Mouse (Mus musculus) myocyte (in vitro differentiated cells): Measurements from ENCODE around the gene Olfr406. TPM values are rescaled to one million over a fixed set of nuclear protein-coding genes. Genes with fewer than 3 reads are reported as not detected.

Experiments
- H3K27me3 ChIP-seq: one replicate; pipeline ENCODE4 v1.6.1; 2011; ENCODE audit not compliant: control insufficient read depth, insufficient read depth, insufficient read length
- H3K36me3 ChIP-seq: one replicate; pipeline ENCODE4 v1.6.1; 2011; ENCODE audit not compliant: control insufficient read depth, insufficient read depth
- H3K4me2 ChIP-seq: one replicate; pipeline ENCODE4 v1.6.1; 2011; ENCODE audit warnings: low read depth, control low read depth
- H3K4me3 ChIP-seq: one replicate; pipeline ENCODE4 v1.5.1; 2011; ENCODE audit warnings: mild to moderate bottlenecking, control low read depth, moderate library complexity
- H3K79me2 ChIP-seq: one replicate; pipeline ENCODE4 v1.6.1; 2011; ENCODE audit not compliant: control insufficient read depth, insufficient read depth
- H3ac ChIP-seq: one replicate; pipeline ENCODE4 v1.6.1; 2011; ENCODE audit not compliant: control insufficient read depth, insufficient read length
- CEBPB ChIP-seq: IDR thresholded peaks from 2 replicates; pipeline ENCODE4 v1.6.1; 2011; ENCODE audit warnings: mild to moderate bottlenecking, moderate library complexity; ENCODE audit not compliant: poor library complexity, insufficient read depth, severe bottlenecking
- E2F4 ChIP-seq: IDR thresholded peaks from one replicate; pipeline ENCODE4 v1.6.1; 2011; ENCODE audit warnings: mild to moderate bottlenecking, control low read depth, moderate library complexity; ENCODE audit not compliant: insufficient read depth
- MAX ChIP-seq: IDR thresholded peaks from one replicate; pipeline ENCODE4 v1.6.1; 2011; ENCODE audit warnings: low read depth, mild to moderate bottlenecking, control low read depth
- MYOD1 ChIP-seq, 3 experiments: IDR thresholded peaks; one replicate each; pipeline ENCODE4 v1.6.1; 2011; ENCODE audit warnings: control low read depth in 2 of 3, low read depth in 2 of 3, mild to moderate bottlenecking in 2 of 3, moderate library complexity in 1 of 3; ENCODE audit not compliant: insufficient read length in 2 of 3, control insufficient read depth in 1 of 3
- MYOG ChIP-seq, 3 experiments: IDR thresholded peaks; one replicate each; pipeline ENCODE4 v1.6.1; 2011; ENCODE audit warnings: control low read depth in 2 of 3, low read depth in 2 of 3, mild to moderate bottlenecking in 2 of 3; ENCODE audit not compliant: insufficient read length in 2 of 3, control insufficient read depth in 1 of 3, insufficient read depth in 1 of 3
- POLR2A ChIP-seq: IDR thresholded peaks from one replicate; pipeline ENCODE4 v1.6.1; 2011; ENCODE audit warnings: low read depth, mild to moderate bottlenecking, control low read depth, moderate library complexity; ENCODE audit not compliant: insufficient read length
- POLR2AphosphoS2 ChIP-seq: IDR thresholded peaks from one replicate; pipeline ENCODE4 v1.6.1; 2011; ENCODE audit warnings: low read depth, control low read depth; ENCODE audit not compliant: insufficient read length
- REST ChIP-seq: IDR thresholded peaks from one replicate; pipeline ENCODE4 v1.6.1; 2011; ENCODE audit warnings: mild to moderate bottlenecking, control low read depth, moderate library complexity; ENCODE audit not compliant: insufficient read depth, insufficient read length
- SRF ChIP-seq: IDR thresholded peaks from one replicate; pipeline ENCODE4 v1.6.1; 2011; ENCODE audit warnings: low read depth; ENCODE audit not compliant: control insufficient read depth, insufficient read length
- TCF12 ChIP-seq: IDR thresholded peaks from one replicate; pipeline ENCODE4 v1.6.1; 2011; ENCODE audit warnings: mild to moderate bottlenecking, control low read depth; ENCODE audit not compliant: poor library complexity, insufficient read depth, severe bottlenecking
- TCF3 ChIP-seq: IDR thresholded peaks from one replicate; pipeline ENCODE4 v1.6.1; 2011; ENCODE audit warnings: low read depth, control low read depth; ENCODE audit not compliant: insufficient read length
- USF1 ChIP-seq: IDR thresholded peaks from one replicate; pipeline ENCODE4 v1.6.1; 2011; ENCODE audit warnings: low read depth, mild to moderate bottlenecking, control low read depth, moderate library complexity
- polyA plus RNA-seq: library from polyadenylated mRNA; unstranded; fragments of >200 nt; fragmentation: generic; extraction: Trizol; gene quantifications from one replicate; pipeline ENCODE4 v1.2.1, GENCODE M21; 2012; ENCODE audit warnings: missing spikeins

Gene Olfr406
- not detected for polyA plus RNA-seq

DNA sequence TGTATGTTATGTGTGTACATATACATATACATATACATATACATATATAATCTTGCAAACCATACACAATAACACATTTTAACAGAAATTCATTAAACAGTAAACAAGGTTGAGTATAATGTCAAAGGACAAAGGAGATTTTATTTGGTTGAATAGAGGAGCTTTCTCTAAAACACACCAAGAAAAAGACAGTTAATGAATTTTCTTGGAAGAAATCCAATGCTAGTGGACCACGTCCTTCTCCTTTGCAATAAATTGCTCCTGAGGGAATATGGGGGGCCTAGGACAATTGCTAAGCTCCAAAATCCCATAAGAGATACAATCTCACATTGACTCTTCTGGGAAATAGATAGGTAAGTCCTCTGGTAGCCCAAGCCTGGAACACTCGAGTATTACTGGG, at the start of gene Olfr406:
Olfr406 (plus strand) TSS at position 301 of the 400 bp plus-strand sequence.
- Histone ChIP-seq H3K4me3 (no peak within 1 kb of the TSS), H3K27me3 (no peaks in the 10 kb centered on the region), H3ac (no peak within 1 kb of the TSS), H3K36me3 (no peaks in the 10 kb centered on the region), H3K79me2 (no peaks in the 10 kb centered on the region), H3K4me2 (no peak within 1 kb of the TSS)
- TF ChIP-seq USF1 (no peak), CEBPB (no peak), MYOD1 (IDR thresholded peaks at IDR 0.05; ENCODE audit: control insufficient read depth in 1 of 3, insufficient read length in 2 of 3, low read depth in 2 of 3) (no peak), POLR2A (no peak), E2F4 (no peak), REST (no peak), POLR2AphosphoS2 (no peak), TCF3 (no peak), MYOG (IDR thresholded peaks at IDR 0.05; ENCODE audit: control insufficient read depth in 1 of 3, insufficient read depth in 1 of 3, insufficient read length in 2 of 3, low read depth in 2 of 3) (no peak), MAX (no peak), TCF12 (no peak), SRF (no peak)

DNA sequence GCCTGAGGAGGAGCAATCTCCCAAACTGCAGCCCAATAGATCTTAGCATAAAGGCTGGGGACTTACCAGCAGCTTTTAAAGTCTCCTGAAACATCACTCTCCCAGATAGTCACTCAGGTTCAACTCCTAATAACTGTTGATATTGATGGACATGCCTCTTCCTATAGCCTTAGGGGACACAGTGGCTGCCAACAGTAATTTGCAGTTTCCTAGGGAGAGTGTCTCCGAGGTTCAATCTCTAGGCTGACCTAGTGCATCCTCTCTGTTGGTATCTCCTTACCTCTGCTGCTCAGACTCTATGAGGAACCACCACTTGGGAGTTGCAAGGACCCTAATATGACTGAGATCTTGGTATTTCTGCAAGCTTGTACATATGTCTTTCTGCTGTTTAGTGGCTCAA, 48.3 kb upstream of the Olfr406 start, which contains the start of gene Olfr43:
Olfr43 (minus strand) TSS at position 101 of the 400 bp plus-strand sequence.
- no peaks in the 10 kb centered on the region for H3K36me3 ChIP-seq
- no peaks in the 10 kb centered on the region for H3K79me2 ChIP-seq
- H3K4me3 ChIP-seq: no peak within 1 kb of the TSS
- H3K27me3 ChIP-seq: no peaks in the 10 kb centered on the region
- H3K4me2 ChIP-seq: no peak within 1 kb of the TSS
- H3ac ChIP-seq: no peak within 1 kb of the TSS
- TF ChIP-seq MYOD1 (IDR thresholded peaks at IDR 0.05; ENCODE audit: control insufficient read depth in 1 of 3, insufficient read length in 2 of 3, low read depth in 2 of 3): no peak
- TF ChIP-seq USF1: no peak
- TF ChIP-seq E2F4: no peak

DNA sequence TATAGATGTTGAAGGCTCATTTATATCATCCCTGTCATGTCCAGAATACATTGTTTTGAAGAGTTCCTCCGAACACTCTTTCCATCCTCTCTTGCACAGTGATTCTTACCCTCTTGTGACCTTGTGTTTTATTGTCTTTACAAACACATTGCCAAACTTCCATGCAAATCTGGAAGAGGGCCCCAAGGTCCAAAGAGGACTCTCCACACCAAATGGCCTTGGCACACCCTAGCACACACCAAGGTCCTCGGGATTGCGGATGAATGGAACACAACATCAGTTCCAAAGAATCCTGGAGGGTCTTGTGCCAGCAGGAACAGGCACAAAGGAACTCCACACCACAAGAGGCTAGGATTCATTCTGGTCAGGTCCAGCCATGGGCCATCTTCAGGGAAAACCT, 18.4 kb upstream of the Olfr406 start:
- Histone ChIP-seq H3K36me3 (no peaks in the 10 kb centered on the region), H3K4me2 (no peak overlapping the region), H3K79me2 (no peaks in the 10 kb centered on the region), H3K27me3 (no peaks in the 10 kb centered on the region), H3ac (no peak overlapping the region), H3K4me3 (no peak overlapping the region)
- TF ChIP-seq SRF (no peak), REST (no peak), MYOD1 (IDR thresholded peaks at IDR 0.05; ENCODE audit: control insufficient read depth in 1 of 3, insufficient read length in 2 of 3, low read depth in 2 of 3) (no peak), E2F4 (no peak), MYOG (IDR thresholded peaks at IDR 0.05; ENCODE audit: control insufficient read depth in 1 of 3, insufficient read depth in 1 of 3, insufficient read length in 2 of 3, low read depth in 2 of 3) (no peak), POLR2A (no peak), TCF3 (no peak), CEBPB (no peak)

DNA sequence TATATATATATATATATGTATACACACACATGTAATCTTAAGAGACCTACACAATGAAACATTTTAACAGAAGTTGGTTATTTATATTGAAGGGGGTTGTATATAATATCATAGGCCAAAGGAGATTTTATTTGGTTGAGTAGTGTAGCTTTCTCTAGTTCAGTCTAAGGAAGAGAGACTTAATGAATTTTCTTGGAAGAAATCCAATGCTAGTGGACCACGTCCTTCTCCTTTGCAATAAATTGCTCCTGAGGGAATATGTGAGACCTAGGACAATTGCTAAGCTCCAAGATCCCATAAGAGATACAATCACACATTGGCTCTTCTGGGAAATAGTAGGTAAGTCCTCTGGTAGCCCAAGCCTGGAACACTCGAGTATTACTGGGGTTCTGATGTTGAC, 23.8 kb downstream of the Olfr406 start, which contains the start of gene Olfr59:
Olfr59 (plus strand) TSS at position 301 of the 400 bp plus-strand sequence.
- Histone ChIP-seq H3K27me3 (no peaks in the 10 kb centered on the region), H3K79me2 (no peaks in the 10 kb centered on the region), H3ac (no peak within 1 kb of the TSS), H3K4me2 (no peak within 1 kb of the TSS), H3K36me3 (no peaks in the 10 kb centered on the region), H3K4me3 (no peak within 1 kb of the TSS)
- TF ChIP-seq POLR2A: no peak
- TF ChIP-seq MYOD1 (IDR thresholded peaks at IDR 0.05; ENCODE audit: control insufficient read depth in 1 of 3, insufficient read length in 2 of 3, low read depth in 2 of 3): no peak
- TF ChIP-seq MAX: no peak
- no peak for TF ChIP-seq SRF
- TF ChIP-seq REST: no peak
- TF ChIP-seq TCF12: no peak
- TF ChIP-seq MYOG (IDR thresholded peaks at IDR 0.05; ENCODE audit: control insufficient read depth in 1 of 3, insufficient read depth in 1 of 3, insufficient read length in 2 of 3, low read depth in 2 of 3): no peak
- TF ChIP-seq USF1: no peak
- no peak for TF ChIP-seq CEBPB
- no peak for TF ChIP-seq POLR2AphosphoS2
- TF ChIP-seq TCF3: no peak

DNA sequence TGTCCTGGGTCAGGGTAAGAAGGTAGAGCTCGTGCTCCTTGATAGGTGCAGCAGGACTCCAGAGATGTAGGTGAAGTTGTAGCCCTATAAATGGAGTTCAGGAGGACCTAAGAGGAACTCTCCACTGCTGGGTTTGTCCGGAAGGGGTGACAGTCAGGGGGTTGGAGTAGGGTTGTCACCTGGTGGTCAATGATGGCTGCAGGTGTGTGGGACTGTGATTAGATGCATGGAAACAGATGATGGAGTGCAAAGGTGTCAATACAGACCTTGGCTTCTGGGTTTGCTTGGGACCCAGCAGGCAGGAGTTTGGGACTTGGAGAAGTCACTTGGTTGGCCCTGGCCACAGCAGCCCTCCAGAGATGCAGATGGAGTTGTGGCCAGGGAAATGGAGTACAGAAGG, 27.6 kb downstream of the Olfr406 start:
- Histone ChIP-seq H3K4me3 (no peak overlapping the region), H3K79me2 (no peaks in the 10 kb centered on the region), H3ac (no peak overlapping the region), H3K27me3 (no peaks in the 10 kb centered on the region), H3K4me2 (no peak overlapping the region), H3K36me3 (no peaks in the 10 kb centered on the region)
- TF ChIP-seq TCF12: no peak
- TF ChIP-seq CEBPB: no peak
- no peak for TF ChIP-seq REST
- no peak for TF ChIP-seq MAX
- no peak for TF ChIP-seq POLR2AphosphoS2
- TF ChIP-seq E2F4: no peak
- no peak for TF ChIP-seq USF1
- TF ChIP-seq MYOG (IDR thresholded peaks at IDR 0.05; ENCODE audit: control insufficient read depth in 1 of 3, insufficient read depth in 1 of 3, insufficient read length in 2 of 3, low read depth in 2 of 3): no peak
- TF ChIP-seq POLR2A: no peak
- TF ChIP-seq MYOD1 (IDR thresholded peaks at IDR 0.05; ENCODE audit: control insufficient read depth in 1 of 3, insufficient read length in 2 of 3, low read depth in 2 of 3): no peak
- no peak for TF ChIP-seq SRF
- TF ChIP-seq TCF3: no peak

Other genes with a start within 250 kb of the Olfr406 start
- gene Olfr139, start 203.3 kb upstream of the Olfr406 start, polyA plus RNA-seq: not detected
- gene Olfr399, start 203.2 kb upstream of the Olfr406 start, polyA plus RNA-seq: not detected
- not detected for gene Zfp616, start 189.9 kb upstream of the Olfr406 start, polyA plus RNA-seq
- not detected for gene Olfr401, start 146.1 kb upstream of the Olfr406 start, polyA plus RNA-seq
- not detected for gene Olfr402, start 106.3 kb upstream of the Olfr406 start, polyA plus RNA-seq
- gene Olfr403, start 73.6 kb upstream of the Olfr406 start, polyA plus RNA-seq: not detected
- not detected for gene Olfr43, start 48.4 kb upstream of the Olfr406 start, polyA plus RNA-seq
- gene Olfr59, start 23.9 kb downstream of the Olfr406 start, polyA plus RNA-seq: not detected
- gene Olfr410, start 78.2 kb downstream of the Olfr406 start, polyA plus RNA-seq: not detected
- gene Olfr411, start 92.8 kb downstream of the Olfr406 start, polyA plus RNA-seq: not detected
- not detected for gene Olfr412, start 102.3 kb downstream of the Olfr406 start, polyA plus RNA-seq